Mouse (Mus musculus): Measurements from ENCODE around the gene Efna5. TPM values are rescaled to one million over a fixed set of nuclear protein-coding genes. Genes with fewer than 3 reads are reported as not detected.

Efna5 gene
- under 1 TPM in 1 of 2 experiments, not detected in 1; 0.19 TPM for polyA plus RNA-seq (2017; shearing (Covaris generic))

DNA sequence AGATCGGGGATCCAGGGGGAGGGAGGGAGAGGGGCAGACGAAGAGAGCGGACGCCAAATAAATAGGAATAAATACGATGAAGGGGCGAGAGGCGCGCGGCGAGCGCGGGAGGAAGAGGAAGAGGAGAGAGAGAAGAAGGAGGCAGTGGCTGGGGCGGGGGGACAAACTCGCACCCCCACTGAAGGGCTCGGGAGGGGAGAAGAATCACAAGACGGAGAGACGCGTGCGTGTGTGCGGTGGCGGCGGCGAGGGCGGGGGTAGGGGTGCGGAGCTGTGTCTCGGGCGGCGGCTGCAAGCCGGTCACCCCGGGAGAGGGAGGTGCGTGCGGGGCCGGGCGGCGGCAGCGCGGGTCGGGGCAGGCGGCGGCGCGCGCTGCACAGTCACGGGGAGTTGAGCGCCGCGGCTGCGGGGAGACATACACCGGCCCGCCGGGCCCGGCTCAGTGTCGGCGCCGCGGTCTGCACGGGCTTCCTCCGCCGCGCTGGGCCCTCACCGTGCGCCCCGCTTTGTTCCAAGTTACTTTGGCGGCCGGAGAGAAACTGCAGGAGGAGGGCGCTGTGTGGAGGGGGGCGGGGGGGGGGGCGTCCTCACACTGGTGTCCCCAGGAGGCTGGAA, at the start of gene Efna5:
Efna5 (minus strand) TSS at position 142 of the 615 bp plus-strand sequence.
- no peak for ATAC-seq

DNA sequence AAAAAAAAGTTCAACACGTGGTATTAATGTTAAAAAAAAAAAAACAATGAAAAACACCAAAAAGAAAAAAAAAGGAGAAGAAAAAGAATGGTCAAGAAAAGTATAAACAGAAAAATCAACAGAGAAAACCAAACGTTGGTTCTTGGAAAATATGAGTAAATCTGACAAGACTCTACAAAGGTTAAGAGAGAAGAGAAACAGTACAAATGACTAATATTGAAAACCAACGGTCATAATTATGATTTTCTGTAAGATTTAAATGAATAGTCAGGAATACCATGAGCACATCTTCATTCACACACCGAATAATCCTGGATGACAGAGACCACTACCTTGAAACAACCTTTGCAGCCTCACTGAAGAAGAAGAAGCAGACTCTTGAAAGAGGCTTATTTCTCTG, 34.2 kb upstream of the Efna5 start:
- no peak for ATAC-seq

DNA sequence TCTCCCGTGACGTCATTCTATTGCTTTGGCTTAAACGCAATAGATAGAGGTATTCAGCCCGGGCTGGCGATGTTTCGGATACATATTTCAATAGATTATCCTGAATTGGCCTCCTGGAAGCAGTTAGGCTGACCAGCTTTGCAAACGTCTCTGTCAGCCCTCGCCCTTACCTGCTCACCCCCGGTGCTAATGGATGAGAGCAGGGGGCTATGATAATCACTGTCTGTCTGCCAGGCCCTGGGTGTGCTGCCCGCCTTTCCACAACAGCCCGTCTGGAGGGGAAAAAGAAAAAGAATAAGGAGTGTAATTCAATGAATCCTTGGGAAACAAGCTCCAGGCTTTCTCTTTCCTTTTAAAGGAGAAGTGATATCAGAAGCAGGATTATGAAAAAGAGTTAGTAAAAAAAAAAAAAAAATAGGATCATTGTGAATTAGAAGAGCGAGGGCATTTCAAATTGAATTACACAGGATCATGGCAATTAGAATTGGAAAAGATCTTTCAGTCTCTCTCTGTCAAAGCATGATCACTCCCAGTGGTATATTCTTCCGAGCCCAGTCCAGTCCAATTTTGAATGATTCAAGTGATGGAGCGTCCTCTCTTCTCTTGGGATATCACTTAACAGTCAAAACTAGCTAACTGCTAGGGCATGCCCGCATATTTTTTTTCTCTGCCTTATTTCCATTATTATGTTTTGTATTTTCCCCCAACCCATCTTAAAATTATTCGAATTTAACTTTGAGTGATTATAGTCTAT, 24.8 kb upstream of the Efna5 start:
- ATAC-seq = no peak

DNA sequence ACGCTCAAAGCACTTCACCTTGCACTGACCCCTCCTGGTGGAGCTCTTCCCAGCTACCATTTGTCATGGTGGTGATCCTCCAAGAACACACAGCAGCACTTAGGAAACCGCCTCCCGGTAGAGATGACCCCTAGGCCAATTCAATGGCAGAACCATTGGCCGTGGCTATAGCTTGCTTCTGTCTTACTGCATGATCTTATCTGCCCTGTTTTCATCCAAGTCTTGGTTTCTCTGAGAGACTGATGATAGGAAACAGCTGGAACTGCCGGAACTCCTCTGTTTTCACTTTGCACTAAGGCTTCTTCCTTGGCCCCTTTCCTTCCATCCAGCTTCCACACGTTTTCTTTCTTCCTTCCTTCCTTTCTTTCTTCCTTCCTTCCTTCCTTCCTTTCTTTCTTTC, 17.9 kb upstream of the Efna5 start:
- ATAC-seq = no peak

DNA sequence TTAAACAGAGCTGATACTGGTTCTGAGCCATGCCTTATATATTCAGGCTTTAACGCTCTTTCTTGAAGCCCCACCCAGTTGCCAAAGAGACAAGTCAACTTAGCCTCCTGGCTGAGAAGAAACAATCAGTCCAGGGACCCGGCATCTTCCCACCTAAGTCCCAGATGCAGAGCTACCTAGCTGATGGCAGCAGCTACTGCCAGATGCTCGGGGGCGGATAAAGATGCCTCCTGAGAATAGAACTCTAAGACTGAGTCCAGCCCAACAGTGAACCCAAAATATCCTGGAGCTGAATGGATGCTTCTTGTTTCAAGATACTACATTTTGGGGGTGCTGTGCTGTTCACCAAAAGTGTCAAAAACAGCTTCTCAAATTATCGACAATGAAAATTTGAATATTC, 8.9 kb upstream of the Efna5 start:
- no peak for ATAC-seq

DNA sequence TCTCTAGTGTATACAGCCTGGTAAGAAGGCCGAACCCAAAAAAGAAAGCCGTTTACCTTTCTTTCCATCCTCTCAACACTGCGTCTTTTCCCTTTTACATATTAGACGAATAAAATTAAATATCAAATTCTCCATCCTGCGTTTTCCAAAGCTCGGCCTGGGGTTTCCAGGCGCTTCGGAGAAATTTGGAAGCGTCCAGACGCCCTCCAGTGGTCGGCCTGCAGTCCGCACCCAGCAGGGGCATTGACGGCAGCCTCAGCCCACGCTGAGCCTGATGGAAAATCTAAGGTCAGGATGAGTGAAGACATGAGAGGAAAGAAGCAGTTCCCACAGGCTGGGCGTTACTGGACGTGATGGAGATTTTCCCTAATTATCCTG, 3.0 kb upstream of the Efna5 start:
- ATAC-seq = no peak

DNA sequence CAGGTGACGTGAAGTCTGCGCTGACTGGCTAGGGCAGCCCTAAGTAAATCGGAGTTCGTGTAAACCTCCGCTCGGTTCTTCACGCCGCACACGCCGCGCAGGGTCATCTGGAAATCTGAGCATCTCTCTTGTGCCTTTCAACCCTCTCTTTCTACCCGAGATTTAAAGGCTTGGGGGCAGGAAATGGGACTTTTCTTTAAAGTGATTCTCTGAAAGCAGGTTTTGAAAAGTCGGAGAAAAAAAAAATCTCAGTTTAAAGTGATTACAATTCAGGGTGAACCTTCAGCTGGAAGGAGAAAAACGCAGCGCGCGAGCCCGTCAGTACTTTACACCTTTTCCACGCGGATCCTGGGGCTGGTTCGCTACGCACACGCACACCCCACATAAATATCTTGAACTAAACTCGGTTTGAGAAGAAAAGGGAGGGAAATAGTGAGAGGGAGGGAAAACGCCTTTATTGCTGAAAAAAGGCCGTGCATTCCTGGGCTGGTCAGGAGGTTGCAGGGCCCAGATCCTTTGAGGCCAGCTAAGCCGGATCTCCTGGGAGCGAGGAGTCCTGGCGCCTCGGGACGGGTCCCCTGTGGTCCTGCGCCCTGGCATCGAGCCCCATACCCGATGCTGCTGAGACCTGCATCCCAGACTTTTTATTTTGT, 2.5 kb upstream of the Efna5 start:
- no peak for ATAC-seq

DNA sequence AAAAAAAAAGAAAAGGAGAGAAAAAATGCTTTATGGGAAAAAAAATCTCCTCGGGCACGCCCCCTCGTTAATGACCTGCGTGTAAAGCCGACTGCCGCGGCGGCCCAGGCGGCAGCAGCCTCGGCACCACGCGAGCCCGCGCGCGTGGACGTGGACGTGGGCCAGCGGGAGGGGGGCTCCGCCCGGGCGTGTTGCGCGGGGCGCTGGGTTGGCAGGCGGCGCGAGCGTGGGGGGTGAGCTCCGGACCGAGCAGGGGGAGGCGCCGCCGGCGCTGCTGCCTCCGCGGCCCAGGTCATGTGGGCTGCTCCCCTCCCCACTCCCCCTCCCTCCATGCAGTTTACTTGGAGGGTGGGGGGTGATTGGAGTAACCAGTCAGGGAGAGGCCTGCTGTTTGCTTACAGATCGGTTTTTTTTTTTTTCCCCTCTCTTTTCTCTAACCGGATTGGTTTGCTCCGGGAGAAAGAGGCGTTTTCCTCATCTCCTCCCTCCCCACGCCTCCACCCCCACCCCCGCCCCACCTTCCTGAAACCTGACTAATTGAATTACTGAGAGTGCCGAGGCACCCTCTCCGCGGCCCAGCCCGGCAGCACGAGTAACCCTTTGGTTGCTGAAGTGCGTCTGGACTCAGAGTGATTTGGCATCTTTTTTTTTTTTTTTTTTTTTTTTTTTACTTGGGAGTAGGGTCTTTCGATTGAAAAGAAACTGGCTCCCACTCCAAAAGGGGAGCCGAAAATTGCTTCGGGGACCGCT, 1.8 kb upstream of the Efna5 start:
- ATAC-seq = no peak

DNA sequence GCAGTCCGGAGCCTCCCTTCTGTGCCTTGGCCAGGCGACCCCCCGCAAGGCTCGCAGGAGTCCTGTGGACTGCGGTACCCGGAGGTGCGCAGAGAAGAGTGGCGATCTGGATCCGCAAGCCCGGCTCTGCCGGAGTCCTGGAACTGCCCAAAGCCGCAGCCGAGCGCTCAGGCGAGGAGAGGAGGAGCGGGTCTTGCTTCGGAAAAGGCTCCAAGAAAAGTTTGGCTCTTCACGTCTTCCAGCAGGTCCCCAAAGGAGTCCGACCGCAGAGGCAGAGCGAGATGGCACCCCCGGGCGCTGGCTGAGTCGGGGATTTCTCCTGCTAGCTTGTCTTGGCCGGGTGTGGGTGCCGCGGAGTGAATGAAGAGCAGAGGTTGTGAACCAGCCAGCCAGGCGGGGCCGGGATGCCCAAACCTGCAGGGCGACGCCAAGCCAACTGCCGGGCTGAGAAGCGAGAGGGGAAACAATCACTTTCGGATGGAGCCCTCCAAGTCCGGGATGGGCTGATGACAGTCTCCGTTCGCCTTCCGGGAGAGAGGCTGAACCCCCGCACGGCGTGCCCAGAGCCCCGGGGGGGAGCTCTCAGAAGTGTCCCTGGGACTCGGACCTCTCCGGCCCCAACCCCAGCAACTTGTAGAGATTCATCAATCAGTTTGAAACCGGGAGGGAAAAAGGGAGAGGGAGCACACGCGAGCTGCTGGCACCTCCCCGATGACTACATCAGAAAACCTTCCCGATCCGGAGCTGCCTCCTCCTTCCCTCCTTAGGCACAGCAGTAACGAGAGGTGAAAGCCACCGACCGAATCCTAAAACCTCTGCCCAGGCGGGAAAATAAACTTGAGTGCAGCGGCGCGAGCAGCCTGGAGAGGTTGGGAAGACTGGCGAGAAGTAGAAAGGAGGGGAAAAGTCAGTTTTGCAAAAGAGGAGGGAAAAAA, 941 bp upstream of the Efna5 start:
- no peak for ATAC-seq

DNA sequence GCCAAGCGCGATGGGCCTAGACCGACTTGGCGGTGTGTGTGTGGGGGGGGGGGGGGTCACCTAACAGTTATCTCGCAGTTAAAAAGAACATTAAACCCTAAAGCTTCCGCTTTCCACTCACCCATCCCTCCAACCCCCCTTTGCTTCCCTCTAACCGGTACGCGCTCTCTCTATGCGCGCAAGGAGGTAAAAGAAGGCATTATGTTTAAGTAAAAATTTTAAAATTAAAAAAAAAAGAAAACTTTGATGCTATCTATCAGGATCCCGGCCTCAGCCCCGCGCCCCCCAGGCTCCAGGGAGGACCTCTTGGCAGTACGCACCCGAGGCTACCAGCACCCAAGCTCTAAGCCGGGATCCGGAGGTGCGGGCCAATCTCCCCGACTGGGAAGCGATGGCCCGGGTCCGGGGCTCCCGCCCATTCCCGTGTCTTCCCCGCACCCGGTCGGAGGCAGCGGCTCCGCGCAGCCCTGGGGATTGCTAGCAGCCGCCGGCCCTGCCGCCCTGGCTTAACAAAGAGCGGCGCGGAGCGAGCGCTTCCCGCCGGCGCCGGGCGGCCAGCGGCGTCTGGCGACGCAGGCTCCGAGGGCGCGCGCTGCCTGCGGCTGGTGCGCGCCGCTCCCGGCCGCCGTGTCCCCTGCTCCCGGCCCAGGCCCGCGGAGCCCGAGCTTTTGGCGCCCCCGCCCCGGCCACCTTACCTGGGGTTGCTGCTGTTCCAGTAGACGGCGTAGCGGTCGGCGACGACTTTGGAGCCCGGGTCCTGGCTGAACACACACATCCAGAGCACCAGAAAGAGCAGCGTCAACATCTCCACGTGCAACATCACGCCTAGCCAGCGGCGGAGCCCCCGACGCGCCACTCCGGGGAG, 574 bp downstream of the Efna5 start:
- no peak for ATAC-seq

DNA sequence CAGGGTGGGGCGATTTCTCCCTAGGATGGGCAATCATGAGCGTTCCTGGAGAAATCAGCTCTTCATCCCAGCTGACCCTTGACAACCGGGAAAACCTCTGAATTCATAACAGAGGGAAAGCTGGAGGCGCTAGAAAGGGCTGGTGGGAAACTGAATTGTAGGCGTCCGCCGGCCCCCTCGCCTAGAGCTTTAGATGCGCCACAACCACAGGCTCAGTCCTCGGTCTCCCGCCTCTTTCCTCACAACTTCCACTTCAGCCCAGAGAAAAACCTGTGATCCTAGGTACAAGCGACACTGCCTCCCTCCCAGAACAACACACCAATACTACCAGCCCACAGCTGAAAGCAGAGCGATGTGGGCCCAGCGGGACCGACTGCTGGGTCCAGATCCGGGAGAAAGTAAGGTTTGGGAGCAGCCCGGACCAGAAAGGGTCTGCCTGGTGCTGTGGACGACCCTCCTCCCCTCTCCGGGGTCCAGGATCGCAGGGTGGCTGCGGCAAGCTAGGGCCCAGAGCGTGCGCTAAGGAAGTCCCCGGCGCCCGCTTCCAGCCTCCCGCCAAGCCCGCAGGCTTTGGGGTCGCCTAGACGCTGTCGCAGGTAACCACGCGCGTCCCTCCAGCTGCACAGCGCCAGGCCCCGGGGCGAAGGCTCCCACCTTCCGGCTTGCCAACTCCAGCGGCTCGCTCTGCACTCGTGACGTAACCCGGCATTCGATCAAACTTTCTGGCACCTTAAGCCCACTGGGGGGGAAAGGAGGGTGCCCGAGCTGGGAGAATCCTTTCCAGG, 1.4 kb downstream of the Efna5 start:
- ATAC-seq = no peak

DNA sequence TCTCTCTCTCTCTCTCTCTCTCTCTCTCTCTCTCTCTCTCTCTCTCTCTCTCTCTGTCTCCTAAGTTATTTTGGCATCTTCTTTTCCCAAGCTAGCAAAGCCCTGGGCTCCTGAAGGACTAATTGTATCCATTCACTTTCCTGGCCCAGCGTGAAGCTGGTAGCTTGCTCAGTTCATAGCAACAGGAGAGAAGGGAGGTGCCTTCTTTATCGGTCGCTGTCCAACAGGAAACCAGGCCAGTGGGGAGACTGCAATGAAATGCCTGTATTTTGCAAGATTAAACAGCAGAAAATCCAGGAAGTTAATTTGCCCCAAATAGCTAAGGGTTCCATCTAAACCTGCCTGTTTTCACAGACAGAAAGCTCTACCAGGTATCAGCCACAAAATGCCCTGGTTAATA, 5.4 kb downstream of the Efna5 start:
- no peak for ATAC-seq

DNA sequence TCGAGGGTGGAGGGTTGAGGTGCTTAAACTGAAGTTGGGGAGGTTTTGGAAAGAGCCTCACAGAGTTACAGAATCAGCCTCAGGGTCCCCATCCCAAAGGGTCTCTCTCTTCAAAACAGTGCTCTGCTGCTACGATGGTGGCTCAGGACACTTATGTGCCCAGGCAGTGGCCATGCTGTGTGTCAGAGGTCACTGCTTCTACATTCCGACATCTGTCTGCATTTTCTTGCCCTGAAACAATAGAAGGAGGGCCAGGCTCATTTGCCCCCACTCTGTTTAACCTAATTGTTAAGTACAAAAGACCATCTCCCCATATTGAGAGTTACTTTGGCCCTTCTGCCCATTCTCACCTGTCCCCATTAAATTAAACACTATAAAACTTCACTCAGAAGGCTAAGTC, 9.2 kb downstream of the Efna5 start:
- no peak for ATAC-seq

DNA sequence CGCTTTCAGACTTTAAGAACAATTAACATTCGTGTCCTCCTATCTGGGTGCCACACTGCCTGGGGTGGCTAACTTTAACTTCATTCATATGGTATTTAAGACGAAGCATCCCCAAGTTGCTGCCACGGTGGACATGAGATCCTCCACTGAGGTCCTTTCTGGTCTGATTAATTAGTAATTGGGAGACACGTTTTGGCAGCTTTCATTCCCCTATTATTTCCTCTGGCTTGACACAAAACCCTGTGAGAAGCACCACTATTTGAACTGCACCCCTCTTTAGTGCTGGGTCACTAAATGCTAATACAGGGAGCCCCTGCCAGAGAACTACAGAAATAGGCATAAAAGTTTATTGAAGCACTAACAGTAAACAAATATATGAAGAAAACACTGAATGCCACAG, 9.9 kb downstream of the Efna5 start:
- ATAC-seq = no peak

DNA sequence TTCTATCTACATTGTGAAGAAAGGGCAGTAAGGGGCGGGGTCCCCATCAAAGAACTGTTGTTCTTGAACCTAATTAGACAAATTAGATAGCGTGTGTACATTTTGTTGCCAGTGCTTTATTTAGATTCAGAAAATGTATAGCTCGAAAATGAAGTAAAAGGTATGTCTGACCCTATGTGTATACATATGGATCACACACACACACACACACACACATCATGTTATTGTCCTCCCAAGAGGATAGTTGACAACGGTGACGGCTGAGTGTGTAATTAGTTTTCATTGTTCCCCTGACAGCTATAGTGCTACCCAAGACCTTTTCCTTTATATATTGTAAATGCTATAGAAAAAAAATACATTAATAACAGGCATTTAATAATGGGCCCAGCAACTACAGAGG, 10.7 kb downstream of the Efna5 start:
- ATAC-seq = no peak

DNA sequence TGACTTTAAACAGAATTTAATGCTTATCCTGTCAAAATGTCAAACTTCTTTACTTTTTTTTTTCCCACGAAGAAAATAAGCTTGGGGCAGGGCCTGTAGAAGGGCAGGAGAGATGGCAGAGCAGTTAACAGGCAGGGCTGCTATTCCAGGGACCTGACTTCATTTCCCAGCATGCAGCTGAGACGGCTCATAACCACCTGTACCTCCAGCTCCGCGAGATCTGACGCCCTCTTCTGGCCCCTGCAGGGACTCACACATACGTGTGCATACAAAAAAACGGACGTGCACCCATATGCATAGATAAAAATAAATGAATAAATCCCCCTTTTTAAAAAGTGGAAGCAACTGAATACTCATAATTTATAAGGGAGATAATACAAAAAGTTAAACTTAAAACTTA, 16.2 kb downstream of the Efna5 start:
- no peak for ATAC-seq

DNA sequence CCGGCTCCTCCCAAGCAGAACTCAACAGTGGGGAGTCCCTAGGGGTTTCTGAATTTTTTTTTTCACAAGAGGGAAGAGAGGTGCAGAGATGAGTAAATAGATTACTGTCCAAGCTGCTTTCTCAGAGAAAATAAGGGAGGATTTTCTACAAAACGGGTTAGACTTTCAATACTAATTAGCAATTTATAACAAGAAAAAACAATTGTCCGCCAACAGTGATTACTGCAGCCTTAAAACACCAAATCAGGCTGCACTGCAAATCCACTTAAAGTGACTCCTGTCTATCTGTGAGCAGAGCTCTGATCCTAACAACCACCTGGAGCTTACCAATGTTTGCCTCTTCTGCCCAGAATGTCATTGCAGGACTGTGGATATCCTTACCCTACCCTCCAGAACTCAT, 18.1 kb downstream of the Efna5 start:
- ATAC-seq = no peak

DNA sequence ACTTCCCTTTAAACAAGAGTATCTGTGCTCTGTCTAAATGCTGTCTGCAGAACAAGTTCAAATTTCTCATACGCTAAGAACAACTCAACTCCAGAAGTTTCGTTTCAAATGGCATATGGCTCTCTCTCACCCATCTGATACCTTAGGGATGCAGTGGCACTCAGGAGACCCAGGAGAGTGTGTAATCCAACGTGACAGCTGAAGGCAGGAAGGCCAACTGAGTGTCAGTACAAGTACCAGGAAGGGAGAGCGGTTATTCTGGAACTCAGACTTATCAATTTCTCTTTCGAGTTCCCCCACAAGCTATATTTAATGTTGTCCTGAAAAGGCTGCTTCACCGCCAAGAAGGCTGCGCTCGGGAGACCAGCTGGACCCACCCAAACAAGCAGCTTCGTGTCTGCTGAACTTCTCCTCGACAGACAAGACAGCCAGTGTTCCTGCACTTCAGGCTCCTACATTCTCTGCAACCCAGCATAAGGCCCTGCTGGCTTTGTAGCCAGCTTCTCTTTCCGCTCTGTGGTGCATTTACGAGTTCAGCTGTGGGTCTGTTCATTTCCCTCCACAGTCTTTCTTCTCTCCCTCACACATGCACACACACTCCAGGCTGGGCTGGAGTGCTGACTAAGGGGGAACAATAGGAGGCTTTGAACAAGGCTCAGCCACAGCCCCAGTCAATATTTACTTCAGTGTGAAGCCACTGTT, 18.7 kb downstream of the Efna5 start:
- ATAC-seq = no peak

DNA sequence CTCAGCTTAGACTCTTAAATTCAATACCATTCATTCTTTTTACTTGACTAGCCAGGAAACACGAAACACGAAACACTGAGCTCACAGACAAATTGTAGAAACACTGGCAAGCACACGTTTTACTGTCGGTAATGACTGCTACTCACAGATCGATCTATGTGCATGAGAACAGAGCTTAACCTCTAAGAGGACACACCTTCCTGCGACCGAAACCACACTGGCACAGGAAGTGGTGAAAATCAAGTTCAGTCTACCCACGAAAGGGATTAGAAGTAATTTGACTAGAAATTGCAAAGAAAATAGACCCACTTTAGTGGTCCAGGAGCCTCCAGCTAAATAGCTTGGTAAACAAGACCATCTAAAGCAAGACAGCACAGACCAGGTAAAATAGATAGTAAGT, 23.8 kb downstream of the Efna5 start:
- ATAC-seq = peak; percentile 65

DNA sequence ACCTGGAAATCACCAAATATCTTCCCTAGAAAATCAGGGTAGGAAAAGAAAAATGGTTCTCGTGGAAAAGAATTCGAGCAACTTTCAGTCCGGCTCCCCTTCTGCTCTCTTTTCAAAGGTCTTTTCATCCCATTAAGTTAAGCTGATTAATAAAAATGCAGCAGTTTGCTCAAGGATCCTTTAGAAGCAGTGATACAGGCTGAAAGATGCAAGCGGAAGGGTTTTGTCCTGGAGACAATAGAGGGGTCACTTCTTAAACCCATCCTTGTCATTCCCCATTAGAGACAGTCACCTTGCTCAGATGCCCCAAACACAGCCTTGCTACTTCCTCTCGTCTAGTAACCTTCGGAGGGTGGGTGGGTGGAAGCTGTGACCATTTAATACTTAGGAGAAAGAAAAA, 27.4 kb downstream of the Efna5 start:
- ATAC-seq = no peak

Data from activated CD4-positive, CD25-positive, alpha-beta regulatory T cell, adult 4 months (primary cell).